Mouse (Mus musculus) heart, adult 8-10 months (tissue): ENCODE measurements around the gene Ssbp2. TPM values are rescaled to one million over a fixed set of nuclear protein-coding genes. Genes with fewer than 3 reads are reported as not detected.

Source experiments
- DNase-seq: peaks from one replicate; pipeline ENCODE4 v3.0.0; 2022; ENCODE audit warnings: low spot score
- microRNA-seq: library from miRNA; unstranded; fragments of <30 nt; microRNA quantifications from one replicate; pipeline ENCODE4 v1.2.0, GENCODE M21; 2022
- total RNA-seq, 4 experiments: library from RNA; stranded (reverse); gene quantifications; 2 replicates each; pipeline ENCODE4 v1.2.4; 2022

Gene Ssbp2
- total RNA-seq, 4 experiments from 2014 or later, result 41.4 to 47.8 (median 42.8) TPM

DNA sequence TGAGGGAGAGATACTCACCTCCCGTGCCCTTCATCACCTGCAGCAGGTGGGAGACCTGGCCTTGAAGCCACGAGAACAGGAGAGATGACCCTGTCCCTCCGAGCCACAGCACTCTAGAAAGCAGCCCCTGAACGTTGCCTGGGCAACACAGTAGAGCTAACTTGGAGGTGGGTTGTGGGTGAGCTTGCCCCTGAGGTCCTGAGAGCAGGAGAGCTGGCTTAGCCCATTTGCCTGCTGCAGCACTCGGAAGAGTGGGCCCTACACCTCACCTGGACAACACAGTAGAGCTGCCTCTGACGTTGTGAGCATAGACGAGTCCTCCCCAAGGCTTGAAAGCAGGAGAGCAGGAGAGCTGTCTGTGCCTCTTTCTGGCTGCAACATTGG is 263.6 kb downstream of the Ssbp2 start:
- DNase-seq, result no peak

DNA sequence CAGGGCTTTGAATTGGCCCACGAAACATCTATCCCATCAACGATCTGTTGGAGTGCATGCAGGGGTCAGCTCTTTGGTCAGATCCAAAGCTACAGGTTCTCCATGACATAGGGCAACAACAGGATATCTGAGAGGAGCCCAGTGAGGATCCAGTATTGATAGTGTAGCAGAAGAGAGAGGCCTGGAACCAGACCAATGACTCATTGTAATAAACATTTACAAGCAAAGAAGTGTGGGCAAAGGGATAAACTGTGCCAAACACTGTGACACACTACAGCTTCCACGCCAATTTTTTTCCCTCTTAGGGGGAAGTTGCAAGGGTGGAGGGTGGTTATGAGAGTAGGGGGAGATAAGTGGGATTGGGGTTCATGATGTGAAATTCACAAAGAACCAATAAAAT is 264.1 kb downstream of the Ssbp2 start:
- DNase-seq, result no peak

DNA sequence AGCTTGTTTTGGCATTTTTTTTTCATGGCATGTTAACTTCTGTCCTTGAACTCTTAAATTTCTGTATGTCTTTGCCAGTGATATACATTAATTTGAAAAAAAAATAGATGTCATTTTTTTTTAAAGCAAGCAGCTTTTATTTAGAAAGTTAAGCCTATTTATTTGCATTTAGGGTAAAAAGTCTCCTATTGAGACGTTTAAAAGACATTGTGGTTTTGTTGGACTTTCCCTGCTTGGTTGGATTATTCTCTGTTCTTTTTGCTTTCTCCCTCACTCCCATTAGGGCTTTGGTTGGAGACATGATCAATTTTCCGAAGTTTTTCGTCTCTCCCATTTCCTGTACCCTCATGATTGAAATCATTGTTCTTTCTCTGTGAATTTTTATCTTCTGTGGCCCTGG is 265.0 kb downstream of the Ssbp2 start:
- DNase-seq, result no peak

DNA sequence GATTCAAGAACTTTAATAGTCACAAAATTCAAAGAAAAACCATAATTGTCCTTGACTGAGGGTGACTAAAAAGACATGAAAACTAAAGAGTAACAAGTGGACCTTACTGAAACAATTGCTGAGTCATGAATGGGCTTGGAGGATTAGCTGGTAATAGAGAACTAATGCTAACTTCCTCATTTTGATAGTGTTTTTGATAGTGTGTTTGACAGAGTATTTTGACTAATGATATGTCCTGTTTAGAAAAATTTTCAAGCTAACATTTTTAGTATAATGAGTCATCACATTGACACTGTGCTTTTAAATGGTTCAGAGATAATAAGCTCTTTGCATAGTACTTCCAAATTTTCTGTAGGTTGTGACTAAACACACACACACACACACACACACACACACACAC is 267.8 kb downstream of the Ssbp2 start:
- no peak for DNase-seq

DNA sequence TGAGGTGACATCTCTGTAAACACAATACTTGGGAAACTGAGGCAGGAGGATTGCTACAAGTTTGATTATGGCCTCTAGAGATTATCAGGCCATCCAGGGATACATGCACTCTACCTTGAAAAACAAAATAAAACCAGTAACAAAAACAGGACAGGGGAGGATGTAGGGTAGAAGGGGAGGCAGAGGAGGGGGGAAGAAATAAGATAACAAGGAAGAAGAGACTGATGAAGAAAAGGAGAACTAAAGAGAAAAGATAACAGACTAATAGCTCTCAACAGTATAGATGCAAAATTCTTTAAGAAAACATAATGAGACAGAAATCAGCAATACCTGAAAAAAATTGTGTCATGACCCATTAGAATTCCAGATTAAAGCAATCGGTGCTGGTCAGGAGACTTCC is 277.1 kb downstream of the Ssbp2 start:
- no peak for DNase-seq

DNA sequence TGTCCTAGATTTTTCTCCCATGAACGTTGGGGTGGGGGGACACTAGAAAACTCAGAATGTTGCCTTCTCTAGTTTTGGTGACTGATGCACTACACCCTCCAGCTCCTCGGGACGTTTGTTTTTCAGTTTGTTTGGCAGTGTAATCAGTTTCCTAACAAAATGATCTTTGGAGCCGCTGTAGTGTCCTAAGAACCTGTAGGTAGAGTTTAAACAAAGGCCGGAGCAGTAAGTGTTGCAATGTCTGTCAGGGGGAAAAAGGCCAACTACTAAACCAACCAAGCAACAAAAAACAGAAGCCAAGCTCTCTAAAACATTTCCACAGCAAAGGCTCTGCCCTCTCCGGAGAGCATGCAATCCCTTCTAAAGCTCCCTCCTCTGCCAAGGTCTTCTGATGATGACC is 280.8 kb downstream of the Ssbp2 start:
- no peak for DNase-seq

DNA sequence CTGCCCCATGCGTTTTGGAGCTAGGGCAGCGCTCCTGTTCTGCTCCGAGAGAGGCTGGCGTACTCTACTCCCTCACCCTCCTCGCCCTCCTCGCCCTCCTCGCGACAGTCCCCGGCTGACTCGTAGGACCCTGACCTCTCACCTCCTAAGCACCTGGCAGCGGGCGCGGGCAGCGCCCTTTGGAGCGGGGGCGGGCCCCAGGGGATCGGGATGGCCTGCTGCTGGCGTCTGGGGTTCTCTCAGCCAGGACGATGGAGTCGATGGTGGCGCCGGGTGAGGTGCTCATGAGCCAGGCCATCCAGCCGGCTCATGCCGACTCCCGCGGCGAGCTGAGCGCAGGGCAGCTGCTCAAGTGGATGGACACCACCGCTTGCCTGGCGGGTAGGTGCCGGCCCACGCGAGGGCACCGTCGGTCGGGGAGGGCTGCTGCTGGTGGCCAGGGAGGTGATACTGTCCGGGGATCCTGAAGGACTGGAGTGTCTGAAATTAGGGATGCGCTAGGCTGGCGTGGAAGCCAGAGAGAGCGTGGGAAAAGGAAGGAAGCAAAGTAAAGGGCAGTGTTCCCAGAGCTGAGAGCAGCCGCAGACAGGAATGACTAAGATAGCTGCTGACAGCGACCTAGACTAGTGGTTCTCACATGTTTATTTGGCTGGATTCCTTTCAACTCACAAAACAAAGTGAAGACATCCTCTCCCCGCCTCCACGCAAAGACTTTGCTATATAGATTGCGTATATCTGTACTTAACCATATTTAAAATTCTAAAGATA is 281.4 kb downstream of the Ssbp2 start, which contains the start of gene Acot12:
Gene Acot12, plus strand, starts transcription at position 233 of the 768 bp plus-strand sequence.
- peak; percentile 35 for DNase-seq

DNA sequence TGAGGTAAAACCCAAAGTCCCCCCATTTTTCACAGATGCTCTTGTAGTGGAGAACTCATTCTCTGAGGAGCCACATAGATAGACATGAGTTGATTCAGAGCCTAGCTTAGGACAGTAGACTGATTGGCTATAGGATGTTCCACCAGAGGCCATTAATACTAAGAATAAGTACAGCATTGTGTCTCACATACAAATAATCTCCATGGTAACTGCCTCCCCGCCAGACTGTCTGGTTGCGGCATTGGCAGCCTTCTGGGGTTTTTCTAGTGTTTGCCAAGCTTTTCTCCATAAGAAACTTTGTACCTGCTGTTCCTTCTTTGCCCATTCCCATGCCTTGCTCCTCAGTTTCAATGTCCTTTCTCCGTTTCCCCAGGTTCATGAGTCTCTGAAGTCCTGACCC is 283.1 kb downstream of the Ssbp2 start:
- no peak for DNase-seq

DNA sequence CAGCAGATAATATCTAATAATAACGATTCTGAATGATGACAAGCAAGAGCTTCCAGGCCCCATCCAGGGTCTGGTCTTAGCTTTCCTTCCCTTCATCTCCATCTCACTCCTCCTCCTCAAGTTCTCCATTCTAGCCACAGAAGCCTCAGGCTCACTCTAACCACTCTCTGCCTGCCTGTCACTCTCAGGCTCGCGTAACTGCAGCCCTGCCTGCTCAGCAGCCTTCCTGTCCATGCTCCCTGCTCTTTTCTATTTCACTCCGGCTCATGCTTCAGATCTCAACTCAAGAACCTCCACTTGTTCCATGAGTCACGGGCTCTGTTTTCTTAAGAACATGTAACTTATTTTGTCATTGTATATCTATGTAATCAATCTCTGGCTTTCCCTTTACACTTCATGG is 286.4 kb downstream of the Ssbp2 start:
- DNase-seq, result no peak

DNA sequence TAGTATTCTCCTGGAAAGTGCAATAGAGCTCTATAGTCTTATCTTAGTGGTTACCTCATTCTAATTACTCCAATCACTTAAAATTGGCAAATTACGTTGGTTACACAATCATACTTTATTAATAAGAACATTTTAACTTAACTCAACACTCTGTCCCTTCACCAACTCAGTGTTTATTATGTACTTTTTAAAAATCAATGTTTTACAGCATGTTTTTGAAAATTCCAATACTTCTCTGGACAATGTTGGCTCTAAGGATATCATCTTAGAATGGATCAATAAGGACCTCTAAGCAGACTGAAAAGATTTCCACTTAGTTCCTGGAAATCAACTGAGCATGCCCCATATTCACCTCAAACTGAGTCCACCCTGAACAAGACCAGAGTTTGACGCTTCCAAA is 288.3 kb downstream of the Ssbp2 start:
- no peak for DNase-seq

DNA sequence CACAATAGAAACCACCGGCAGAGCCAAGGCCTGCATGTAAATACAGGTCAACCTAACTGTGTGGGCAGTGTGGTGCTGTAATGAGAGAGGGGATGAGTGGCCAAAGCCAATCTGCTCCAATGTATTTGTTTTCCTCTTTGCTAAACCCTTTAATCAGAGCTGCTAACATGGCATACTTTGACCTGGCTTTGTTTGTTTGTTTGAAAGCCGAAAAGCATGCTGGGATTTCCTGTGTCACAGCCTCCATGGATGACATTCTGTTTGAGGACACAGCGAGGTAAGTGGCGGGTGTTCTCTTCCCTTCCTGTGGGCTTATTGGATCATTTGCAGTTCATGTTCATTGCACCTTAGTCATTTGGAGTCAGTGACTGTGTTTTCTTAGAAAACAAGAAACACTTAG is 289.9 kb downstream of the Ssbp2 start:
- DNase-seq, result no peak

Small RNA genes lying within 50 kb of the gene (microRNA-seq; reads per million reads assigned to microRNA genes)
- not detected for gene Gm27656

Other genes with a start within 250 kb of the Ssbp2 start
- gene Atg10, start 236.3 kb upstream of the Ssbp2 start, total RNA-seq, result 10 to 100 TPM; 28.3 to 32.7 (median 28.8) TPM